Comparison of ENCODE assay signal across 24 mouse cellular contexts in the genomic region with DNA sequence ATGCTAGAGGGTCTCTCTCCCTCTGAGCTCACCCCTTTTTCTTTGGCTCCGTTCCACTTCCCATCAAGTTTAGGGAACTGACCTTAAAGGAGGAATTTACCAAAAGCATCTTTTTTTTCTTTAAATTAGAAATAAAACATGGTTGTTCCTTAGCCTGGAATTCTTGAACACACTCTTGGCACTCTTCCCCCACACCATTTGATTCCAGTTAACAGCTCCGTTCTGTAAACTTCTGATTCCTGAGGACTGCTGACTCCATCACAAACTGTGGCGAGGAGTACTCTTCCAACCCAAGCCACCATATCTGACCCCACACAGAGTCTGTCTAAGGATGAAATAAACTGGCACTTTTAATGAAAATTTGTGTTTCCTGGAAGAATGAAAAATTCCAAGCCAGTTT. TPM values are rescaled to one million over a fixed set of nuclear protein-coding genes. Genes with fewer than 3 reads are reported as not detected.
DNase-seq lines count a peak whose midpoint lies in the region; ATAC-seq and TF ChIP-seq lines count a peak whose summit lies in the region.
"Had no signal": no experiment of that assay in that cellular context is flagged by ENCODE, and none has a peak within 500 bp of the region (broad histone marks: within the 10 kb centered on the region; RNA-seq: fewer than 3 reads in every experiment).

No protein-coding gene starts in this region.

- WGBS in embryonic facial prominence, embryonic 14.5 days, result 51% methylated on average over 3 of the region's 3 CpGs
- 75% methylated on average over 3 of the region's 3 CpGs for WGBS in embryonic facial prominence, embryonic 10.5 days
- WGBS in liver, embryonic 14.5 days (ENCODE audit: insufficient replicate concordance), result 81% methylated on average over 3 of the region's 3 CpGs
- WGBS in lung, postnatal 0 days, result 46% methylated on average over 3 of the region's 3 CpGs
- WGBS in lung, adult 2 months, result 52% methylated on average over 3 of the region's 3 CpGs

- H3K9ac ChIP-seq in embryonic facial prominence, embryonic 14.5 days (ENCODE audit: low read depth, low read length), result no peak overlapping the region
- H3K9ac ChIP-seq in liver, embryonic 14.5 days (replicated peaks), result no peak overlapping the region
- no peak overlapping the region for H3K9ac ChIP-seq in lung, postnatal 0 days (replicated peaks; ENCODE audit: low read depth)
- H3K9ac ChIP-seq: embryonic facial prominence, embryonic 12.5 days; forebrain, embryonic 12.5 days; hindbrain, embryonic 12.5 days had no signal

- no peak overlapping the region for H3K4me2 ChIP-seq in embryonic facial prominence, embryonic 14.5 days (ENCODE audit: low read depth, low read length)
- H3K4me2 ChIP-seq in liver, embryonic 14.5 days (ENCODE audit: low read depth), result no peak overlapping the region
- no peak overlapping the region for H3K4me2 ChIP-seq in lung, postnatal 0 days (replicated peaks; ENCODE audit: low read depth, low read length)
- H3K4me2 ChIP-seq: embryonic facial prominence, embryonic 12.5 days; forebrain, embryonic 12.5 days; hindbrain, embryonic 12.5 days had no signal

- H3K36me3 ChIP-seq in embryonic facial prominence, embryonic 14.5 days (ENCODE audit: control insufficient read depth, insufficient read depth, low read length), result no peaks in the 10 kb centered on the region
- no peaks in the 10 kb centered on the region; the same call in 1 of the 2 replicates for H3K36me3 ChIP-seq in embryonic facial prominence, embryonic 10.5 days (replicated peaks)
- H3K36me3 ChIP-seq in liver, embryonic 14.5 days (replicated peaks; ENCODE audit: control insufficient read depth, insufficient read depth, low read depth), result peaks cover 8% of the 10 kb centered on the region
- H3K36me3 ChIP-seq in lung, postnatal 0 days (ENCODE audit: insufficient read depth, low read length), result no peaks in the 10 kb centered on the region
- H3K36me3 ChIP-seq: embryonic facial prominence, embryonic 12.5 days; forebrain, embryonic 12.5 days; heart, embryonic 10.5 days; hindbrain, embryonic 12.5 days had no signal

- no peak for TF ChIP-seq POLR2A in lung, adult 2 months (IDR thresholded peaks at IDR 0.05; ENCODE audit: borderline replicate concordance, extremely low read depth, low read depth, low read length)

- no peaks in the 10 kb centered on the region for H3K9me3 ChIP-seq in embryonic facial prominence, embryonic 14.5 days (ENCODE audit: control insufficient read depth, low read length)
- H3K9me3 ChIP-seq in embryonic facial prominence, embryonic 10.5 days, result no peaks in the 10 kb centered on the region
- no peaks in the 10 kb centered on the region for H3K9me3 ChIP-seq in liver, embryonic 14.5 days (ENCODE audit: control insufficient read depth, low read length)
- H3K9me3 ChIP-seq in lung, postnatal 0 days (ENCODE audit: low read length), result no peaks in the 10 kb centered on the region
- H3K9me3 ChIP-seq: embryonic facial prominence, embryonic 12.5 days; forebrain, embryonic 12.5 days; G1E; heart, embryonic 10.5 days; hindbrain, embryonic 12.5 days had no signal

- peak; percentile 29 for DNase-seq in embryonic facial prominence, embryonic 14.5 days (ENCODE audit: low spot score)
- no peak for DNase-seq in embryonic facial prominence, embryonic 10.5 days (ENCODE audit: low spot score)
- DNase-seq in liver, embryonic 14.5 days (ENCODE audit: low read depth in 3 of 3, low spot score in 3 of 3), result no peak
- DNase-seq in liver, result no peak
- DNase-seq in lung, postnatal 0 days (ENCODE audit: low spot score), result peak; percentile 38
- no peak for DNase-seq in lung, adult 2 months
- DNase-seq in spleen, postnatal 36 days (ENCODE audit: low spot score in 2 of 2), result no peak
- DNase-seq: adrenal gland, postnatal 10 days; B cell, adult 2 months; cerebellum, adult 11 months; cerebellum, adult 8-10 months; cerebellum, postnatal 14 days; embryo, embryonic 11 days; gastrocnemius, postnatal 10 days; heart, adult 18-20 months; heart, postnatal 10 days; heart, postnatal 4 days had no signal

- TF ChIP-seq EP300 in liver, embryonic 14.5 days (IDR thresholded peaks at IDR 0.05; ENCODE audit: low read depth), result no peak
- no peak for TF ChIP-seq EP300 in lung, postnatal 0 days (IDR thresholded peaks at IDR 0.05)

- no peak overlapping the region for H3K4me3 ChIP-seq in embryonic facial prominence, embryonic 14.5 days (ENCODE audit: low read depth, low read length)
- H3K4me3 ChIP-seq in embryonic facial prominence, embryonic 10.5 days, result no peak overlapping the region
- no peak overlapping the region for H3K4me3 ChIP-seq in liver, embryonic 14.5 days (ENCODE audit: insufficient read depth in 1 of 2, low read depth in 2 of 2, low read length in 2 of 2)
- H3K4me3 ChIP-seq in lung, postnatal 0 days (ENCODE audit: low read depth, low read length), result no peak overlapping the region
- H3K4me3 ChIP-seq in lung, adult 2 months (replicated peaks; ENCODE audit: extremely low read depth, low read depth, low read length), result no peak overlapping the region
- H3K4me3 ChIP-seq: embryonic facial prominence, embryonic 12.5 days; forebrain, embryonic 12.5 days; heart, embryonic 10.5 days; hindbrain, embryonic 12.5 days had no signal

- no peak for TF ChIP-seq CTCF in liver, embryonic 14.5 days (IDR thresholded peaks at IDR 0.05; ENCODE audit: low read depth)
- no peak for TF ChIP-seq CTCF in lung, postnatal 0 days (IDR thresholded peaks at IDR 0.05)
- TF ChIP-seq CTCF in lung, adult 2 months (IDR thresholded peaks at IDR 0.05; ENCODE audit: insufficient read depth, low read length), result no peak

- no peak overlapping the region for H3K27ac ChIP-seq in embryonic facial prominence, embryonic 14.5 days (replicated peaks; ENCODE audit: low read depth, low read length)
- no peak overlapping the region for H3K27ac ChIP-seq in embryonic facial prominence, embryonic 10.5 days (replicated peaks)
- H3K27ac ChIP-seq in liver, embryonic 14.5 days, result peak overlapping the region; percentile 86
- H3K27ac ChIP-seq in lung, postnatal 0 days (ENCODE audit: low read length), result no peak overlapping the region
- H3K27ac ChIP-seq: embryonic facial prominence, embryonic 12.5 days; forebrain, embryonic 12.5 days; heart, embryonic 10.5 days; hindbrain, embryonic 12.5 days had no signal

- no peaks in the 10 kb centered on the region for H3K27me3 ChIP-seq in embryonic facial prominence, embryonic 14.5 days (replicated peaks; ENCODE audit: control insufficient read depth, insufficient read depth, low read length)
- H3K27me3 ChIP-seq in embryonic facial prominence, embryonic 10.5 days (replicated peaks; ENCODE audit: low read depth, poor library complexity, severe bottlenecking), result no peaks in the 10 kb centered on the region
- H3K27me3 ChIP-seq in liver, embryonic 14.5 days (ENCODE audit: control insufficient read depth, insufficient read depth, low read length), result no peaks in the 10 kb centered on the region
- H3K27me3 ChIP-seq in lung, postnatal 0 days (replicated peaks; ENCODE audit: insufficient read depth, low read length), result no peaks in the 10 kb centered on the region
- H3K27me3 ChIP-seq: embryonic facial prominence, embryonic 12.5 days had no signal

- no peak for ATAC-seq in embryonic facial prominence, embryonic 14.5 days (ENCODE audit: low read depth)
- ATAC-seq in liver, embryonic 14.5 days (ENCODE audit: insufficient read depth), result no peak
- no peak for ATAC-seq in lung, postnatal 0 days
- ATAC-seq: CD4-positive, CD25-positive, alpha-beta regulatory T cell, adult 4 months; forebrain, embryonic 16.5 days had no signal

- peaks cover 20% of the 10 kb centered on the region for H3K4me1 ChIP-seq in embryonic facial prominence, embryonic 14.5 days (ENCODE audit: control insufficient read depth, insufficient read depth, low read length)
- H3K4me1 ChIP-seq in embryonic facial prominence, embryonic 10.5 days, result peaks cover 51% of the 10 kb centered on the region
- peaks cover 41 to 44% of the 10 kb centered on the region in 2 experiments for H3K4me1 ChIP-seq in liver, embryonic 14.5 days (replicated peaks; ENCODE audit: control insufficient read depth in 2 of 2, insufficient read depth in 2 of 2, low read length in 1 of 2)
- H3K4me1 ChIP-seq in lung, postnatal 0 days (ENCODE audit: insufficient read depth, low read depth, low read length), result peaks cover 4% of the 10 kb centered on the region; the same call in 1 of the 2 replicates
- peaks cover 11% of the 10 kb centered on the region for H3K4me1 ChIP-seq in lung, adult 2 months (ENCODE audit: control insufficient read depth, insufficient read depth, low read length)

RNA-seq across cellular contexts. Expression of gene BC017158, which starts 3.0 kb away (rescaled TPM):
- polyA plus RNA-seq in embryonic facial prominence, embryonic 14.5 days (2014; fragmentation: Nextera tagmentation; extraction: Ambion mirVana), result 23.6 and 26.1 TPM in 2 replicates
- polyA plus RNA-seq in embryonic facial prominence, embryonic 10.5 days (2016; fragmentation: Nextera tagmentation; extraction: Ambion mirVana), result 24.6 and 27.3 TPM in 2 replicates
- polyA plus RNA-seq in liver, embryonic 14.5 days (2012; rRNA removed), result 23.7 and 23.9 TPM in 2 replicates
- 16.9 and 17.7 TPM in 2 replicates for polyA plus RNA-seq in liver, embryonic 14.5 days (2014; fragmentation: Nextera tagmentation; extraction: Ambion mirVana)
- polyA plus RNA-seq in lung, postnatal 0 days (2015; fragmentation: Nextera tagmentation; extraction: Ambion mirVana), result 15.7 and 16.7 TPM in 2 replicates
- polyA plus RNA-seq in lung, adult 2 months (2012; rRNA removed), result 59.4 and 59.9 TPM in 2 replicates

RNA-seq across cellular contexts. Expression of gene Slc5a2, which starts 35.5 kb away (rescaled TPM):
- not detected in 2 replicates for polyA plus RNA-seq in embryonic facial prominence, embryonic 14.5 days (2014; fragmentation: Nextera tagmentation; extraction: Ambion mirVana)
- polyA plus RNA-seq in embryonic facial prominence, embryonic 10.5 days (2016; fragmentation: Nextera tagmentation; extraction: Ambion mirVana), result 0.10 and 0.28 TPM in 2 replicates
- polyA plus RNA-seq in liver, embryonic 14.5 days (2012; rRNA removed), result 1.6 and 1.8 TPM in 2 replicates
- polyA plus RNA-seq in liver, embryonic 14.5 days (2014; fragmentation: Nextera tagmentation; extraction: Ambion mirVana), result 2.9 and 3.1 TPM in 2 replicates
- 0.08 and 0.23 TPM in 2 replicates for polyA plus RNA-seq in lung, postnatal 0 days (2015; fragmentation: Nextera tagmentation; extraction: Ambion mirVana)
- 0.09 and 0.24 TPM in 2 replicates for polyA plus RNA-seq in lung, adult 2 months (2012; rRNA removed)
- polyA plus RNA-seq: forebrain, embryonic 12.5 days; forebrain, embryonic 16.5 days; hindbrain, embryonic 12.5 days had no signal

RNA-seq across cellular contexts. Expression of gene Tgfb1i1, which starts 54.3 kb away (rescaled TPM):
- polyA plus RNA-seq in embryonic facial prominence, embryonic 14.5 days (2014; fragmentation: Nextera tagmentation; extraction: Ambion mirVana), result 74.4 and 76.8 TPM in 2 replicates
- 23.6 and 25.3 TPM in 2 replicates for polyA plus RNA-seq in embryonic facial prominence, embryonic 10.5 days (2016; fragmentation: Nextera tagmentation; extraction: Ambion mirVana)
- polyA plus RNA-seq in liver, embryonic 14.5 days (2012; rRNA removed), result 5.0 and 6.0 TPM in 2 replicates
- 7.8 and 8.5 TPM in 2 replicates for polyA plus RNA-seq in liver, embryonic 14.5 days (2014; fragmentation: Nextera tagmentation; extraction: Ambion mirVana)
- polyA plus RNA-seq in lung, postnatal 0 days (2015; fragmentation: Nextera tagmentation; extraction: Ambion mirVana), result 157 and 160 TPM in 2 replicates
- polyA plus RNA-seq in lung, adult 2 months (2012; rRNA removed), result 131 and 150 TPM in 2 replicates

Comparison
In these comparisons a context has a peak if more than half of its experiments do, and no peak if none do; other contexts are left out.
1. DNase-seq: peak in embryonic facial prominence, embryonic 14.5 days (single experiment) and lung, postnatal 0 days (single experiment); none in embryonic facial prominence, embryonic 10.5 days (single experiment), liver, embryonic 14.5 days (0 of 3), liver (single experiment), lung, adult 2 months (single experiment) and spleen, postnatal 36 days (0 of 2).